Mouse (Mus musculus) urinary bladder, adult 2 months (tissue): ENCODE data around the gene Rasgef1b. TPM values are rescaled to one million over a fixed set of nuclear protein-coding genes. Genes with fewer than 3 reads are reported as not detected.

Source experiments
- DNase-seq: peaks from one replicate; pipeline ENCODE4 v3.0.0; 2022; ENCODE audit warnings: low spot score
- polyA plus RNA-seq: library from polyadenylated mRNA; depleted of rRNA; stranded (reverse); fragments of >200 nt; gene quantifications from 2 replicates; pipeline ENCODE4 v1.2.3, GENCODE M21; 2012

Gene Rasgef1b
- polyA plus RNA-seq, 1 experiment, result 5.7 TPM

- DNase-seq, result no peak
These were observed 436.5 kb downstream of the Rasgef1b start for GRCm38 (mm10) chr5:99292287-99292851.

GRCm38 (mm10) chr5:99291084-99291830, 437.6 kb downstream of the Rasgef1b start:
- no peak for DNase-seq

GRCm38 (mm10) chr5:99288262-99288661, 440.6 kb downstream of the Rasgef1b start:
- DNase-seq, result no peak

GRCm38 (mm10) chr5:99287647-99288185, 441.1 kb downstream of the Rasgef1b start:
- DNase-seq, result no peak

GRCm38 (mm10) chr5:99286575-99286974, 442.3 kb downstream of the Rasgef1b start:
- no peak for DNase-seq

GRCm38 (mm10) chr5:99286024-99286423, 442.8 kb downstream of the Rasgef1b start:
- no peak for DNase-seq

- no peak for DNase-seq
These were observed 444.5 kb downstream of the Rasgef1b start for GRCm38 (mm10) chr5:99284369-99284768.

- DNase-seq, result no peak
These were observed 445.2 kb downstream of the Rasgef1b start for GRCm38 (mm10) chr5:99283636-99284035.

- DNase-seq, result no peak
These were observed 448.3 kb downstream of the Rasgef1b start for GRCm38 (mm10) chr5:99280536-99280935.

- DNase-seq, result no peak
These were observed 449.7 kb downstream of the Rasgef1b start for GRCm38 (mm10) chr5:99279016-99279757.

- DNase-seq, result no peak
These were observed 450.5 kb downstream of the Rasgef1b start for GRCm38 (mm10) chr5:99278364-99278763.

GRCm38 (mm10) chr5:99277536-99277935, 451.3 kb downstream of the Rasgef1b start:
- no peak for DNase-seq

- DNase-seq, result no peak
These were observed 454.7 kb downstream of the Rasgef1b start for GRCm38 (mm10) chr5:99274119-99274563.

GRCm38 (mm10) chr5:99271531-99271930, 457.3 kb downstream of the Rasgef1b start:
- DNase-seq, result no peak

- no peak for DNase-seq
These were observed 459.7 kb downstream of the Rasgef1b start for GRCm38 (mm10) chr5:99269131-99269530.

GRCm38 (mm10) chr5:99267338-99267737, 461.5 kb downstream of the Rasgef1b start:
- no peak for DNase-seq

- no peak for DNase-seq
These were observed 462.6 kb downstream of the Rasgef1b start for GRCm38 (mm10) chr5:99266301-99266700.

GRCm38 (mm10) chr5:99262197-99262920, 466.5 kb downstream of the Rasgef1b start:
- DNase-seq, result no peak

GRCm38 (mm10) chr5:99261121-99261724, 467.6 kb downstream of the Rasgef1b start:
- DNase-seq, result no peak

GRCm38 (mm10) chr5:99258003-99258500, 470.8 kb downstream of the Rasgef1b start:
- no peak for DNase-seq
